Mouse (Mus musculus) lung, adult 2 months (tissue): ENCODE results near the gene Cnr2.

Experiments
- CTCF ChIP-seq: fragments of 200-500 bp; IDR thresholded peaks from 2 replicates; pipeline ENCODE4 v1.5.1; 2011; ENCODE audit warnings: mild to moderate bottlenecking, low read length, control low read depth; ENCODE audit not compliant: insufficient read depth
- POLR2A ChIP-seq: fragments of 200-500 bp; IDR thresholded peaks from 2 replicates; pipeline ENCODE4 v1.6.1; 2011; ENCODE audit warnings: low read depth, mild to moderate bottlenecking, control low read depth, low read length, borderline replicate concordance; ENCODE audit errors: extremely low read depth

GRCm38 (mm10) chr4:135896157-135896556 lies 963 bp downstream of the Cnr2 start:
- TF ChIP-seq CTCF (no peak), POLR2A (no peak)
